Mouse (Mus musculus) bone marrow macrophage, adult 2 months (primary cell): Measurements from ENCODE around the gene Gtpbp2. TPM values are rescaled to one million over a fixed set of nuclear protein-coding genes. Genes with fewer than 3 reads are reported as not detected.

Experiments
- H3K27ac ChIP-seq: 2 replicates; pipeline ENCODE4 v1.5.1; 2012; ENCODE audit warnings: low read depth, low read length; ENCODE audit not compliant: insufficient read depth
- H3K4me1 ChIP-seq: 2 replicates; pipeline ENCODE4 v1.6.1; 2012; ENCODE audit warnings: low read length; ENCODE audit not compliant: control insufficient read depth, insufficient read depth
- H3K4me3 ChIP-seq: 2 replicates; pipeline ENCODE4 v1.5.1; 2012; ENCODE audit warnings: mild to moderate bottlenecking, low read length, moderate library complexity; ENCODE audit not compliant: insufficient read depth
- CTCF ChIP-seq: IDR thresholded peaks from 2 replicates; pipeline ENCODE4 v1.5.1; 2012; ENCODE audit warnings: low read depth, mild to moderate bottlenecking, low read length, moderate library complexity
- POLR2A ChIP-seq: IDR thresholded peaks from 2 replicates; pipeline ENCODE4 v1.6.1; 2012; ENCODE audit warnings: mild to moderate bottlenecking, low read depth, low read length, borderline replicate concordance
- polyA plus RNA-seq: library from polyadenylated mRNA; stranded (reverse); fragments of >200 nt; gene quantifications from 2 replicates; pipeline ENCODE4 v1.2.4, GENCODE M21; 2012; ENCODE audit not compliant: missing spikeins, insufficient read depth, insufficient read length

Gtpbp2 gene
- polyA plus RNA-seq, 1 experiment: 126 TPM

DNA sequence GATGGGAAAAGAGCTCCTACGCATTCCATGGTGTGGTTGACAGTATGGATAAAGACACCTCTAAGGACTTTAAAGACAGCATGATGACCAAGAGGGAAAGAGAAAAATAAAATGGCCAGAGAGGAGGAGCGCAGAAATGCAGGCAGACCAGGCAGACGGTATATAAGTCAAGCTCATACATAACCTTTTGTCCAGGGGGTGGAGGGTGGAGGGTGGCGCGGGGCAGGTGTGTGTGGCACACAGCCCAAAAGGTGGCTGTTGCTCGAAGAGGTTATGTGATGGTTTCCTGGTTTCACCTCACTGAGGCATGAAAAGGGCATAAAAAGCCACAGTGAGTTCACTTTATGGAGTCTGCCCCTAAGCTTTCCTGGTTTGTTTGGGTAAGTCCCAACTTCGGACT lies 1.7 kb downstream of the Gtpbp2 start:
- no peak for TF ChIP-seq CTCF
- Histone ChIP-seq H3K4me3 (peak overlapping the region; percentile 51), H3K27ac (0 out of 2 replicates have a peak overlapping the region, but pooled peaks have one; percentile 49), H3K4me1 (peaks cover 20% of the 10 kb centered on the region)

DNA sequence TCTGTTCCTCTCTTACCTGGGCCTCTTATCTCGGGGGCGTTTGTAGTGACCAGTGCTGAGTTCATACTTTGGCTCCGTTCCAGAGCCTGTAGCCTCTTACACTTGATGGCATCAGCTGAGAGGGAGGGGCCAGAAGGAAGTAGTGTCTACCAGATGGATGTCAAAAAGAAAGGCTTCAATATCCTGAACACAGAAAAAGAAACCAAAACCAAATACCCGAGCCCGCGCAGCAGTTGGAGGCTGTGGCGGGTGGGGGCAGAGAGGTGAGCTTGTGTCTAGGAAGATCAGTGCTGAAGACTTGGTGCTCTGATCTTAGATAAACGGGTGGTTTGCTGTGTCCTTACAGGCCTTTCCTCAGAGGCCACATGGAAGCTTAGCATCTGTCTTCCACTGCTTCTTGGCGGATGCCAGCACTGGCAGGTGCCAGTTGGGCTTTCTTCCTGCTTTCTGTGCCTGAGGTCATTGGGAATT lies 2.2 kb downstream of the Gtpbp2 start:
- peak overlapping the region; percentile 51 for H3K4me3 ChIP-seq
- no peak for TF ChIP-seq POLR2A
- TF ChIP-seq CTCF: no peak
- peaks cover 20% of the 10 kb centered on the region for H3K4me1 ChIP-seq
- peak overlapping the region; percentile 49 for H3K27ac ChIP-seq

GRCm38 (mm10) chr17:46164301-46164700 lies 3.5 kb downstream of the Gtpbp2 start:
- H3K4me1 ChIP-seq: peaks cover 17% of the 10 kb centered on the region
- no peak overlapping the region for H3K27ac ChIP-seq
- TF ChIP-seq POLR2A (no peak), CTCF (no peak)
- H3K4me3 ChIP-seq: no peak overlapping the region

DNA sequence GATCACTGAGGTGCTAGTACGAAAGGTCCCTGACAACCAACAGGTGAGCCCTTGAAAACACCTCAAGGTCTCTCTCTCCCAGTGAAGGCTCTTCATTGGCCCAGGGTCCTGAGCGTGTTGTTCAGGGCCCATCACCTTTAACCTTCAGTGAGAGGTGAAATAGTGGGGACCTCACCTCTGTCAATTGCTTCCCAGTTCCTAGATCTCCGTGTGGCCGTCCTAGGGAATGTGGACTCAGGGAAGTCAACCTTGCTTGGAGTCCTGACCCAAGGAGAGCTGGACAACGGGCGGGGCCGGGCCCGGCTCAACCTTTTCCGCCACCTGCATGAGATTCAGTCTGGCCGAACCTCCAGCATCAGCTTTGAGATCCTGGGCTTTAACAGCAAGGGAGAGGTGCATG lies 4.0 kb downstream of the Gtpbp2 start:
- TF ChIP-seq POLR2A (no peak), CTCF (no peak)
- no peak overlapping the region for H3K27ac ChIP-seq
- H3K4me1 ChIP-seq: peaks cover 16% of the 10 kb centered on the region
- H3K4me3 ChIP-seq: no peak overlapping the region

GRCm38 (mm10) chr17:46165460-46165859 lies 4.6 kb downstream of the Gtpbp2 start:
- no peak for TF ChIP-seq POLR2A
- TF ChIP-seq CTCF: no peak
- no peak overlapping the region for H3K4me3 ChIP-seq
- H3K4me1 ChIP-seq: peaks cover 16% of the 10 kb centered on the region
- no peak overlapping the region for H3K27ac ChIP-seq

DNA sequence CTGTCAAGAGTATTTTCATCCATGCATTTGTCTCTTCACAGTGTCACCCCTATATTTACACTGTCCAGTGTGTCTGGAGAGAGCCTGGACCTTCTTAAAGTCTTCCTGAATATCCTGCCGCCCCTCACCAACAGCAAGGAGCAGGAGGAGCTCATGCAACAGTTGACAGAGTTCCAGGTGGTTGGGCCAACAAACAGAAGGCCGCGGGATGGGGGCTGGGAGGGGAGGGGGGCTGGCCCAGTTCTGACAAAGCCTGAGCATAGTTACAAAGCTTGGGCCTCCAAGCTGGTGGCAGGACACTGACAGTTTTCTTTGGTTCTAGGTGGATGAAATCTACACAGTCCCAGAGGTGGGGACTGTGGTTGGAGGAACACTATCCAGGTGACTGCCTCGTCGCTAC lies 5.4 kb downstream of the Gtpbp2 start:
- H3K4me3 ChIP-seq: no peak overlapping the region
- no peak for TF ChIP-seq CTCF
- H3K4me1 ChIP-seq: peaks cover 16% of the 10 kb centered on the region

DNA sequence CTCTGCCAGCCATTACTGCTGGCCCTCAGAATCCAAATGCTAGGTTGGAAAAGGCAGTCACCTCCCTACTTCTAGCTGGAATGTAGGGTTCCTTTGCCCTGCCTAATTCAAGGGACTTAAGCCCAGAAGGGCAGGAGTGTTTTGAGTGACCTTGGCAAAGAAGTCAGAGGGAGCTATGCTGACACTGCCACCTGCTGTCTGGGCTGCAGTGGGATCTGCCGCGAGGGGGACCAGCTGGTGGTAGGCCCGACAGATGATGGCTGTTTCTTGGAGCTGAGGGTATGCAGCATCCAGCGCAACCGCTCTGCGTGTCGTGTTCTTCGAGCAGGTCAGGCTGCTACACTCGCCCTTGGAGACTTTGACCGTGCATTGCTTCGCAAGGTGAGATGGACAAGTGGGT lies 6.2 kb downstream of the Gtpbp2 start:
- Histone ChIP-seq H3K27ac (no peak overlapping the region), H3K4me1 (peaks cover 12% of the 10 kb centered on the region), H3K4me3 (no peak overlapping the region)

More for the DNA sequence above, 5.4 kb downstream of the Gtpbp2 start:
- no peak overlapping the region for H3K27ac ChIP-seq

GRCm38 (mm10) chr17:46168318-46168717 lies 7.5 kb downstream of the Gtpbp2 start:
- no peak overlapping the region for H3K27ac ChIP-seq
- no peak overlapping the region for H3K4me3 ChIP-seq
- H3K4me1 ChIP-seq: peaks cover 6% of the 10 kb centered on the region
- TF ChIP-seq POLR2A (no peak), CTCF (no peak)

More for the DNA sequence above, 6.2 kb downstream of the Gtpbp2 start:
- TF ChIP-seq CTCF (no peak), POLR2A (no peak)

GRCm38 (mm10) chr17:46168768-46169167 lies 7.9 kb downstream of the Gtpbp2 start:
- peaks cover 4% of the 10 kb centered on the region; the same call in 1 of the 2 replicates for H3K4me1 ChIP-seq
- TF ChIP-seq POLR2A (no peak), CTCF (no peak)
- H3K27ac ChIP-seq: no peak overlapping the region
- no peak overlapping the region for H3K4me3 ChIP-seq

DNA sequence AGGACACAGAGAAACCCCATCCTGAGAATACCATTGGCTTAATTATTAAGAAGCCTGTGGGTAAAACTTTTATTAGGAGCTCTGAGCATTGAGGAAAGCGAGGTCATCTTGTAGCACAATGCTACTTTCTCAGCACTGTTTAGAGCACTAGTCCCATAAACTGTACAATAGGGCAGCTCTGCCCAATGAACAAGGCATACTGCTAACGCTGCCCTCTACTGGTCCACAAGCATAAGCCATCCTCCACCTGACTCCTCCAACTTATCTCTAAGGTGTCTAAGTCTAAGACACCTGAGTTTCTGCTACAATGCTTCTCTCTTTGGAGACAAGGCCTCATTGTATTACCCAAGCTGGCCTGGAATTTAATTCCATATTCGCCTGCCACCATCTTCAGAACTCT lies 9.7 kb downstream of the Gtpbp2 start:
- H3K4me1 ChIP-seq: peaks cover 2% of the 10 kb centered on the region; the same call in 1 of the 2 replicates
- TF ChIP-seq CTCF (no peak), POLR2A (no peak)
- no peak overlapping the region for H3K27ac ChIP-seq
- no peak overlapping the region for H3K4me3 ChIP-seq

- no peaks in the 10 kb centered on the region for H3K4me1 ChIP-seq
- TF ChIP-seq POLR2A: no peak
- no peak for TF ChIP-seq CTCF
- no peak overlapping the region for H3K27ac ChIP-seq
- no peak overlapping the region for H3K4me3 ChIP-seq
Observed at GRCm38 (mm10) chr17:46182273-46182672, 21.4 kb downstream of the Gtpbp2 start.
